Mouse (Mus musculus) thymus, postnatal 36 days (tissue): ENCODE data around the gene Rnf128.
"Not testable (repeated sequence)": the region's sequence is repeated elsewhere in the genome, so short reads cannot be mapped to it uniquely, and the experiment has no call there.

Experiments used
- DNase-seq, 2 experiments: peaks; one replicate each; pipeline ENCODE4 v3.0.0; 2022; ENCODE audit warnings: mixed read lengths in 2 of 2

The Rnf128 gene

DNA sequence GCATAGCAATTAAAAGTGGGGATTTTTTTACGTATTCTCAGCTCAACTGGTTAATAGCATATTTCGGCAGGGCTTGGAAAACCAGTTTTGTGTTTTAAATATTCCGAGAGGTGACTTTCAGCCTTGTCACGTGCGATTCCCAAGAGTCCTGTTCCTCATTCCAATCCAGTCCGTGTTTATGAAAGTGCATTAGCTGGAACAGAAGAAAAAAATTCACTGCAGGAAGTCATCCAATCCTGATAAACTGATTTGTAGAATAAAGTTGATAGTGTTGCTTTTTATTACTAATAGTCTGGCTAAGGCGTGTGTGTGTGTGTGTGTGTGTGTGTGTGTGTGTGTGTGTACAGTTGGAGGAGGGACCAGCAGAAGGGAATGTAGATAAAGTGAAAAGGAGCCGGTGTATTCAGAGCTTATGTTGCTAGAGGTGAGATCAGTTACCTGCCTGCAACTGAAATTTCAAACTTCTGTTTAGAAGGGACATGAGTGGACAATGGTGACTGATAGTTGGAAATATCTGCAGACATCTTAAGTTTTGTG is at the start of gene Rnf128:
Gene Rnf128, plus strand, starts transcription at position 392 of the 537 bp plus-strand sequence.
- DNase-seq, result no peak

- DNase-seq, result no peak
Observed at GRCm38 (mm10) chrX:139516156-139516555, 47.0 kb upstream of the Rnf128 start.

GRCm38 (mm10) chrX:139519251-139519650 is 43.9 kb upstream of the Rnf128 start:
- no peak for DNase-seq

DNA sequence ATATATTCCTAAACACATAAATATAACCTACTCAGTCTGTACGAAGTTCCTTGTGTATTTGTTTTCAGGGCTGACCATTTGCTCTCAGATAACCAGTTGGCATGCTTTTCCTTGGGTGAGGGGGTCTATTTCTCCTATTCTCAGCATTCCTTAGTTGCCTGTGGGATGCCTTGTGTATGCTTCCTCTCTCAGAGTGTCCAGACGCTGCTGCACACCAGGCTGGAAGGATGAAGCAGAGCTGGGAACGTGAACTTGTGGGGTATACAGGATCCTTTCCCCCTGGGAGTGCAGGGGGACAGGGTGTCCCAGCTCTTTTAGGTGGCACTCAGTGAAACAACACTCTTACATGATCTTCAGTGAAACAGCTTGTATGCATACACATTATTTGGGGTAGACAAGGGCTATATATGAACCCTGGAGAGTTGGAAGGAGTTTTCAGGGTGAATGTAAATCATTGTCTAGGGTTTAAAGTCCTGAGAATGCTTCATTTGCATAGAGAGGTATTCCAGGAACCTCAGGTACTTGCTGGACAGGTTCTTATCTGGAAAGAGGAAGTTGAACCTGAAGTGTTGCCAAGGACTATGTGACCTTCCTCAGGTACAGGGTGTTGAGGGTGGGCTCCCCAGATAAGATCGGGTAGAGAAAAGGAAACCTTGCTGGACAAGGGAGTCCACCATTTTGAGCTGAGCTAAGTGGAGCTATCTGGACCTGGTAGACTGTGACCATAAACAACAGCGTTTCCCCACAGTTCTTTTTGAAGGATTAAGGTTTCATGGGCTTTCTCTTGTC is 38.6 kb upstream of the Rnf128 start:
- no peak for DNase-seq

GRCm38 (mm10) chrX:139525724-139526123 is 37.4 kb upstream of the Rnf128 start:
- DNase-seq, result no peak

GRCm38 (mm10) chrX:139526984-139527383 is 36.1 kb upstream of the Rnf128 start:
- DNase-seq, result no peak

DNA sequence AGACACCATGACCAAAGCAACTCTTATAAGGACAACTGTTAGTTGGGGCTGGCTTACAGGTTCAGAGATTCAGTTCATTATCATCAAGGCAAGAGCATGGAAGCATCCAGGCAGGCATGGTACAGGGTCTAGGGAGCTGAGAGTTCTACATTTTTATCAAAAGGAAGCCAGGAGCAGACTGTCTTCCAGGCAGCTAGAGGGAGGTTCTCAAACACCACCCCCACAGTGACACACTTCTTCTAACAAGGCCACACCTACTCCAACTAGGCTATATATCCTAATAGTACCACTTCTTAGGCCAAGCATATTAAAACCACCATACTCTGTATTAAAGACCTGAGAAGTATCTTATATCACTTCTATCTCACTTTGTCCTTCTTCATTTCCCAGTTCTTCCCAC is 33.4 kb upstream of the Rnf128 start:
- no peak for DNase-seq

DNA sequence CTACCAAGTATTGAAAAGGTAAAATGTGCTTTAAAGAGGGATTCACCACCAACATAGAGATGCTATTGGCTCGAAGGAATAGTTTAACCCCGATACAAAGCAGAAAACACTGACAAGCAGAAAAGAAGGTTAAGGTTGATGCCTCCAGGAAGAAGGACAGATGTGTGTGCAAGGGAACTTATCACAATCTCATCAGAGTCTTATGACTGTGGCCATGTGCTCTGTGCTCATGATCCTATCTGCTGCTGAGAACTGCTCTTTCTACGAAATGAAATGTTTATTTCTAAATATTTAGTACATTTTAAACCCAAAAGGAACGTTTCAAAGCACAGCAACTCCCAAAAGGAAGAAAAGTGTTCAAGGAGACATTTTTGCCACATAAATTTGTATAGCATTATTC is 30.8 kb upstream of the Rnf128 start:
- no peak for DNase-seq

- no peak for DNase-seq
Observed at GRCm38 (mm10) chrX:139537641-139538397, 25.3 kb upstream of the Rnf128 start.

DNA sequence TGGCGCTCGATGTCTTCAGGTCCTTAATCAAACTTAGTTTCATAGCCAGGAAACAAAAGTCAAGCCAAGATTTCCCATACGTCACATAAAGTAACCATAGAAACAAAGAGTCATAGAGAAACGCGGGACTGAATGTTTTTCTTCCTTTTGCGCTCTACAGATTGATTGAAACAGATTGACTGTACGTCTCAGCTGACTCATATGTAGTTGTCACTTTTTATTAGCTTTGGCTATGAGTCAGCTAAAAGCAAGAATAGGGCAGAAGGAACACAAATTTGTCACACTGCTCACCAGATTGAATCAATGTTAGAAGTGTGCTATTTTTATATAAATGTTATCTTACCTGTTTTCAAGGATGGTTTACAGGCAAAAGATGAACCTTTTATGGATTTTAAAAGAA is 19.4 kb upstream of the Rnf128 start:
- DNase-seq, result no peak

GRCm38 (mm10) chrX:139550456-139550855 is 12.7 kb upstream of the Rnf128 start:
- DNase-seq, result no peak

DNA sequence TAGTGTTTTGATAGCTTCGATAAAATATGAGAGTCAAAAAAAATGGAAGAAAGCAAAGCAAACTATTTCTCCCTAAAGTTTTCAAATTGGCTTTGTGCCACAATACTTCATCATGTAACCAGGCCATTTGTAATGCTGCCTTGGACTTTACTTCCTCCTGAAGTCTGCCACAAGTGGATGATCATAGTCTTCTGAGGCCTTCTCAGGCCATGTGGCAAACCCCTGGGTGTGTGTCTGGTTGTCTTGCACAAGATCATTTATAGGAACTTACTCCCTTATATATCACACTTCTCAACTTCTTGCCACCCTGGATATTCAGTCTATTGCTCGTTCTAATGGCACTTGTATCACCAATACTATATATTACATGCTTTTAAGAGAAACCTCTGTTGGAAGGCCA is 11.0 kb upstream of the Rnf128 start:
- no peak for DNase-seq

GRCm38 (mm10) chrX:139562255-139562924 is 726 bp upstream of the Rnf128 start:
- no peak for DNase-seq

- no peak for DNase-seq
Observed at GRCm38 (mm10) chrX:139570054-139570453, 6.9 kb downstream of the Rnf128 start.

- no peak for DNase-seq
Observed at GRCm38 (mm10) chrX:139578649-139579278, 15.6 kb downstream of the Rnf128 start.

GRCm38 (mm10) chrX:139583616-139584015 is 20.5 kb downstream of the Rnf128 start:
- no peak for DNase-seq

DNA sequence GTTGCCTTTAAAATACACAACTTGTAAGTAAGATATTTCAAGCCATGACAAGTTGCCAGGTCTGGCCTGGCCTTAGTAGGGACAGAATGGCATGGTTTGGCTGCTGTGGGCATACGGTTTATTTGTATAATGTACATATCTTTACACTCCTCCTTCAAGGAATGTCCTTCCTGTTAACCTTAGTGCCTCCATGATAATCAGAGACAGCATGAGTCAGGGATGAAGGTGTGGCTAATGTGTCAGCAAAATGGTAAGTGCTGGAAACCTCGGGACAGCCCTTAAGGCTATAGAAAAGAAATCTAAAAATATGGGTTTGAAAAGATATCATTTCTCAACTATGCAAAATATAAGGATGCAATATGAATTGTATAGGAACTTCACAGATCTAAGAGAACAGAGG is 23.6 kb downstream of the Rnf128 start:
- not testable (repeated sequence) for DNase-seq

- no peak for DNase-seq
Observed at GRCm38 (mm10) chrX:139596404-139596803, 33.3 kb downstream of the Rnf128 start.

- peak; percentile 73 to 78 for DNase-seq
Observed at GRCm38 (mm10) chrX:139610033-139610764, 47.1 kb downstream of the Rnf128 start.

DNA sequence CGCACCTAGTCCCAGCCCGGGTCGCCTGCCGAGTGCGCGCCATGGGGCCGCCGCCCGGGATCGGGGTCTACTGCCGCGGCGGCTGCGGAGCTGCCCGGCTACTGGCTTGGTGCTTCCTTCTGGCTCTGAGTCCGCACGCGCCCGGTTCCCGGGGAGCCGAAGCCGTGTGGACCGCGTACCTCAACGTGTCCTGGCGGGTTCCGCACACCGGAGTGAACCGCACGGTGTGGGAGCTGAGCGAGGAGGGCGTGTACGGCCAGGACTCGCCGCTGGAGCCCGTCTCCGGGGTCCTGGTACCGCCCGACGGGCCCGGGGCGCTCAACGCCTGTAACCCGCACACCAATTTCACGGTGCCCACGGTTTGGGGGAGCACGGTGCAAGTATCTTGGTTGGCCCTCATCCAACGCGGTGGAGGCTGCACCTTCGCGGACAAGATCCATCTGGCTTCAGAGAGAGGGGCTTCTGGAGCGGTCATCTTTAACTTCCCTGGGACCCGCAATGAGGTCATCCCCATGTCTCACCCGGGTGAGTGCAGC is 47.7 kb downstream of the Rnf128 start:
- no peak for DNase-seq

DNA sequence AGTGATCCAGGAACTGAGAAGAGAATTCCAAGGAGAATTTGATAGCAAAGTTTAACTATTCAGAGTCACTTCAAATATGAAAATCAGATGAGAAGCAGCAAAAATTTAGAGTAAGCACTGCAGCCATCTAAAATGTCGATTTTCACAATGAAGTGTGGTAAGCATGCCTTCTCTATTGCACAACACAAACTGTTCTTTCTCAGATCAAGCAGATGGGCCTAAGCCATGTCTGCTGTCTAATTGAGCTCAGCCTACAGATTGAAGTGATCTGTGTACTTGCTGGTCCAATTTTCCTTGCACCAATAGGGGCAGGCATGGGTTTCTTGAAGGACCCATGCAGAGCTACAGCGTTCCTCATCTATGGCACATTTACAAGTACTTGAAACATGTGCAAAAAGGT is 51.6 kb downstream of the Rnf128 start:
- no peak for DNase-seq

DNA sequence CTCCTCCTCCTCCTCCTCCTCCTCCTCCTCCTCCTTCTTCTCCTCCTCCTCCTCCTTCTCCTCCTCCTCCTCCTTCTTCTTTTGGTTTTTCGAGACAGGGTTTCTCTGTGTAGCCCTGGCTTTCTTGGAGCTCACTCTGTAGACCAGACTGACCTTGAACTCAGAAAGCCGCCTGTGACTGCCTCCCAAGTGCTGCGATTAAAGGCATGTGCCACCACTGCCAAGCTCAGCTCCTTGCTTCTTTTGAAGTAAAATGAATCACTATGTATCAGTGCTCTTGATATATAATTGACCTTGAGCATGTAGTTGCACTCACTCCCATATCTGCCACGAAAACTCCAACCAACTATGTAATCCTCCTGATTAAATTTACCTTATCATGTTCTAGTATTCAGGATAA is 59.0 kb downstream of the Rnf128 start:
- no peak for DNase-seq
